Mouse (Mus musculus) embryonic fibroblast, embryonic 13.5 days (primary cell): ENCODE measurements around the gene Phb. TPM values are rescaled to one million over a fixed set of nuclear protein-coding genes. Genes with fewer than 3 reads are reported as not detected.

Experiments used
- H3K27ac ChIP-seq: 2 replicates; pipeline ENCODE4 v1.5.1; 2012; ENCODE audit warnings: low read length, control low read depth, inconsistent platforms; ENCODE audit not compliant: insufficient read depth
- H3K4me1 ChIP-seq: 2 replicates; pipeline ENCODE4 v1.6.1; 2011; ENCODE audit warnings: low read length; ENCODE audit not compliant: control insufficient read depth, insufficient read depth
- H3K4me3 ChIP-seq: 2 replicates; pipeline ENCODE4 v1.5.1; 2011; ENCODE audit warnings: mild to moderate bottlenecking, control low read depth, low read length; ENCODE audit not compliant: insufficient read depth
- CTCF ChIP-seq: IDR thresholded peaks from 2 replicates; pipeline ENCODE4 v1.5.1; 2011; ENCODE audit warnings: mild to moderate bottlenecking, control low read depth, low read length, moderate library complexity, borderline replicate concordance; ENCODE audit not compliant: insufficient read depth
- POLR2A ChIP-seq: IDR thresholded peaks from 2 replicates; pipeline ENCODE4 v1.6.1; 2011; ENCODE audit warnings: low read depth, mild to moderate bottlenecking, control low read depth, low read length, moderate library complexity
- polyA plus RNA-seq: library from polyadenylated mRNA; stranded (reverse); fragments of >200 nt; gene quantifications from 2 replicates; pipeline ENCODE4 v1.2.4, GENCODE M21; 2011; ENCODE audit warnings: low read depth; ENCODE audit not compliant: missing spikeins, insufficient read length

Gene Phb
- polyA plus RNA-seq, 1 experiment = 157 TPM

- Histone ChIP-seq H3K4me3 (no peak overlapping the region), H3K27ac (no peak overlapping the region)
- TF ChIP-seq POLR2A (no peak), CTCF (no peak)
Measured at GRCm38 (mm10) chr11:95709534-95710040, 42.8 kb downstream of the Phb start.

DNA sequence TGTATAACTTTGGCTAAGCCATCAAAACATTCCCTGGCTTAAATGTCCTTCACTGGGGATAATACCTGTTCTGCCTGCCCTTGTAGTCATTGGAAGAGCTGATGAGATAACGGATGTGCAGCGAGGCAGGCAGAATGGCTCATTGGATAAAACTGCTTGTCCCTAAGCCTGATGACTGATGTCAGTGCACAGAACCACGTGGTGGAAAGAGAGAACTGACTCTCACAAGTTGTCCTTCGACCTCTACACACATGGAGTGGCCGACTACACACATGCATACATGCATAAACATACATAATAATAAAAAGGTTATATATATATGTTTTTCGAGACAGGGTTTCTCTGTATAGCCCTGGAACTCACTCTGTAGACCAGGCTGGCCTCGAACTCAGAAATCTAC lies 43.7 kb downstream of the Phb start:
- Histone ChIP-seq H3K4me3 (no peak overlapping the region), H3K27ac (no peak overlapping the region), H3K4me1 (peaks cover 3% of the 10 kb centered on the region; the same call in 1 of the 2 replicates)
- TF ChIP-seq CTCF (no peak), POLR2A (no peak)

More at GRCm38 (mm10) chr11:95709534-95710040, 42.8 kb downstream of the Phb start:
- peaks cover 3% of the 10 kb centered on the region; the same call in 1 of the 2 replicates for H3K4me1 ChIP-seq

DNA sequence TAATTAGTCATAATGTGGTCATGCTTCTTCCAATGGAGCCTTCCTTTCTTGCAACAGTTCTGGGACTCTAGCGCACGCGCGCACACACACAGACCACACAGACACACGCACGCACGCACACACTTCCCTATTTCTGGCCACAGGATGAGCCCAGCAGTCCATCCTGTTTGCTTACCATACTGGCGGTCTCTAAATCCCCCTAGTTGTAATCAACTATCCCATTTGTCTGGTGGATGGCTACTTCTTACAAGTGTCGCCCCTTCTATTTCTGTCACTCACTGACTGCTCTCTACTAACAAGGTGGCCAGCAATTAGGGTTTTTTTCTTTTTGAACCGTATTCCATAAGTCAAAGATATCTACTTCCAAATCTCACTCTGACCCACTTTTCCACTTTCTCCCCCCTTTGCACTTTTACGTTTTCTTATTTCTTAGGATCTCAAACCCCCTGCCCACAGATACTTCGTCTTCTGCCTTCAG lies 45.4 kb downstream of the Phb start:
- no peak overlapping the region for H3K27ac ChIP-seq
- H3K4me1 ChIP-seq = peaks cover 3% of the 10 kb centered on the region; the same call in 1 of the 2 replicates
- peak overlapping the region; percentile 28 for H3K4me3 ChIP-seq
- TF ChIP-seq POLR2A (no peak), CTCF (no peak)

GRCm38 (mm10) chr11:95712563-95713224 lies 45.9 kb downstream of the Phb start, which contains the start of gene Zfp652:
TSS of gene Zfp652 (plus strand) at chr11:95712673.
- H3K27ac ChIP-seq = no peak within 1 kb of the TSS
- peaks cover 3% of the 10 kb centered on the region; the same call in 1 of the 2 replicates for H3K4me1 ChIP-seq
- peak within 1 kb of the TSS; percentile 68 for H3K4me3 ChIP-seq
- no peak for TF ChIP-seq CTCF
- TF ChIP-seq POLR2A = no peak; the same call in 1 of the 2 replicates

DNA sequence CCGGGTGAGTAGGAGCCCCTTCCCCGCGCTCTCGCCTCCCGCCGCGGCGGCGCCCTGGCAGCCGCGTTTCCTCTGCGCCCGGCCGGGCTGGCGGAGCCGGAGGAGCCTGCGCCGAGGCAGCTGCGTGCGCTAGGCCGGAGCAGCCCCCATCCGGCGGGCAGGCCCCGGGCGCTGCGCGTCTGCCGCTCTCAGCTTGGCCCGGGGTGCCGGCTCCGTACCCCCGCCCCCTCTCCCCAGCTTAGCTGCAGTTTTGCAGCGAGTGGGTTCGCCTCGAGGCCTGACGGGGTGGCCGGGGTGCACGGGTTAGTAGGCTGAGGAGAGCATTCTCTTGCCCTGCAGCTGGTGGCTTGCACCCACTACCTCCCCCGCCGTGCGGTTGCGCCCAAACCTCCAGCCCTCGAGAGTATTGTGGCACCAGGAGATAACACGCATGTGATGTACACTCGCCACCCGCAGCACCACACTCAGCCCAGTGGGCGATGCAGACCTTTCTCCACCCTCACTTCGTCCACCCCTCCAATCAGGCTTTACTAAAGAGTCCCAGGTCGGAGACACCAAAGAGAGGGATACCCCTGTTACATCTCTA lies 46.6 kb downstream of the Phb start:
- TF ChIP-seq CTCF (no peak), POLR2A (peak; percentile 37; the same call in 1 of the 2 replicates)
- Histone ChIP-seq H3K4me1 (peaks cover 3% of the 10 kb centered on the region; the same call in 1 of the 2 replicates), H3K4me3 (peak overlapping the region; percentile 68), H3K27ac (no peak overlapping the region)

- TF ChIP-seq POLR2A (no peak), CTCF (no peak)
- peaks cover 3% of the 10 kb centered on the region; the same call in 1 of the 2 replicates for H3K4me1 ChIP-seq
- no peak overlapping the region for H3K27ac ChIP-seq
- peak overlapping the region; percentile 68 for H3K4me3 ChIP-seq
Measured at GRCm38 (mm10) chr11:95713811-95714241, 47.1 kb downstream of the Phb start.

GRCm38 (mm10) chr11:95714411-95714810 lies 47.7 kb downstream of the Phb start:
- peaks cover 3% of the 10 kb centered on the region; the same call in 1 of the 2 replicates for H3K4me1 ChIP-seq
- no peak overlapping the region for H3K27ac ChIP-seq
- peak overlapping the region; percentile 68 for H3K4me3 ChIP-seq
- TF ChIP-seq CTCF (no peak), POLR2A (no peak)

DNA sequence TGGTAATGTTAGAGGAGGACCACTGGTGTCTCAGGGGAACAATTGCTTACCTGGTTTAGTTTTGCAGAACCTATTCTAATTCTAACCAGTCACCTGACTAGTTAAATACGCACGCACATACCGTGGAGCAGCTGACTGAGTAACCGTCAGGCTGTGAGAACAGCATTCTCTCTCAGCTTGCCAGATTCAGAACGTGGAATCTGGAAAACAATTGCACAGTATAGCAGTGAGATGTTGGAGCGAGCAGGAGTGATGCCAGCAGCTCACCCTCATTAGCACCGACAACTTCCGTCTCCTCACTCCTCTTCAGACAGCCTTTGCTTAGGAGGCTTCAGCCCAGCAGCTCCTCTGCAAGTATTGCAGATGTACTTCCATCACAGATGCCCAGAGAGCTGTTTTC lies 49.4 kb downstream of the Phb start:
- TF ChIP-seq POLR2A (no peak), CTCF (no peak)
- H3K4me3 ChIP-seq = no peak overlapping the region
- peaks cover 3% of the 10 kb centered on the region; the same call in 1 of the 2 replicates for H3K4me1 ChIP-seq
- H3K27ac ChIP-seq = no peak overlapping the region

- Histone ChIP-seq H3K4me1 (peaks cover under 1% of the 10 kb centered on the region; the same call in 1 of the 2 replicates), H3K27ac (no peak overlapping the region), H3K4me3 (no peak overlapping the region)
- TF ChIP-seq POLR2A (no peak), CTCF (no peak)
Measured at GRCm38 (mm10) chr11:95719356-95719755, 52.6 kb downstream of the Phb start.

GRCm38 (mm10) chr11:95723287-95723686 lies 56.5 kb downstream of the Phb start, which contains the start of gene B130006D01Rik:
TSS of gene B130006D01Rik (plus strand) at chr11:95723587.
- no peaks in the 10 kb centered on the region for H3K4me1 ChIP-seq
- no peak for TF ChIP-seq CTCF
- no peak for TF ChIP-seq POLR2A
- no peak within 1 kb of the TSS for H3K4me3 ChIP-seq
- no peak within 1 kb of the TSS for H3K27ac ChIP-seq
